Mouse (Mus musculus) C3H10T1/2 (cell line): ENCODE data around the gene Mb. TPM values are rescaled to one million over a fixed set of nuclear protein-coding genes. Genes with fewer than 3 reads are reported as not detected.

Experiments used
- polyA plus RNA-seq, 2 experiments: library from polyadenylated mRNA; unstranded; fragments of >200 nt; fragmentation: generic; extraction: Trizol; gene quantifications; one replicate each; pipeline ENCODE4 v1.2.1; 2012; ENCODE audit warnings: missing spikeins in 2 of 2

The Mb gene
- polyA plus RNA-seq = under 1 TPM in 1 of 2 experiments, not detected in 1; 0.30 TPM

DNA sequence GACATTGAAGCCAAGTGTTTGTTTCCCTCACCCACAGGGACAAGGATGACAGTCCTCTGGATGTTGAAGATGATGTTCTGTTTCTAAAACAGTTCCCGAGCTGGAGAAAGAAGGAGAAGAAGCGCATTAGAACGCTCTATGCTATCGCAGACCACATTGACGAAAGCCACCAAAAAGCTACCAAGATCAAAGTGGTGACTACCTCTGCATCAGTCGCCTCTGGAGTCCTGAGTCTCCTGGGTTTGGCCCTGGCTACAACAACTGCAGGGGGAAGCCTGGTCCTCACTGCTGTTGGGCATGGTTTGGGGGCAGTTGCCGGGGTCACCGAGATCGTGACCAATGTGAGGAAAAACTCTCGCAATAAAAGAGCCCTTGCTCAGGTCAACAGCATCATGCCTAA is at the start of gene Mb:
Gene Mb (minus strand): TSS at position 101 of the 400 bp plus-strand sequence.

DNA sequence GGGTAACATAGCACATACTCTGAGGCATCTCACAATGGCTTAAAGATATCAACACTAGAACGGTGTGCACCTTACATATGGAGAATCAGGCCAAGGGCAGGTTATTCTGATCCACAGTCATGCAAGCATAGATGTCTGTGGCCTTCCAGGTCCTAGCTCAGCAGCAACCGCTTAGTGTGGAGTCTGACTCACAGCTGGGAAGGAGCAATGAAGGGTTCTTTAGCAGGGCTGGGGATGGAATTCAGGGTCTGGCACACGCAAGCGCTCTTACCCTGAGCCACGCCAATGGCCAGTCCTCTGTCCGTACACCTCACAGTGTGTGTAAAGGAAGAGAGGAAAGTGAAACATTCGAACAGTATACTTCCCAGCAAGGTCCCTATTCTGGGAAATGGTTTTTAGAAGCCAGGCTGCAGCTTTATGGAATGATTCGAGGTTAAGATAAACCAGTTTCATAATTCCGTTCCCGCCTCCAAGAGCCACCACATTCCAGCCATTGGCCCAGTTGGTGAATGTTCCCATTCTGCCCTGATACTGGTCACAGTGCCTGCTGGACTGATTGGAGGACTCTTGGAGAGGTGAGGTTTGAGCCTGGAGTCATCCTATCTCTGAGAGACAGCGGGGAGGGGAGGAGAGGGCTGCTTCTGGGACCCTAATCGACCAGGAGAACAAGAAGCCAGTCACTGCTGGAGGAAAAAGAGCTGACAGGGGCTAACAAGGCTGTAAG is 5.7 kb downstream of the Mb start, which contains the start of gene Apol6:
Gene Apol6 (plus strand): TSS at position 133 of the 724 bp plus-strand sequence.

Other genes starting within 250 kb of the Mb start
- 1 to 10 TPM in 1 of 2 experiments, under 1 TPM in 1; 0.96 to 8.9 TPM for gene Zfp251, start 179.2 kb downstream of the Mb start, polyA plus RNA-seq
- 1 to 10 TPM; 1.3 to 6.6 TPM for gene Zfp7, start 171.4 kb downstream of the Mb start, polyA plus RNA-seq
- under 1 TPM; 0.13 to 0.25 TPM for gene Gm49527, start 171.3 kb downstream of the Mb start, polyA plus RNA-seq
- gene Zfp647, start 125.2 kb downstream of the Mb start, polyA plus RNA-seq = 1 to 10 TPM in 1 of 2 experiments, under 1 TPM in 1; 0.63 to 5.2 TPM
- gene 1110038F14Rik, start 102.2 kb downstream of the Mb start, polyA plus RNA-seq = 10 to 100 TPM; 40.0 to 68.6 TPM
- 1 to 10 TPM in 1 of 2 experiments, under 1 TPM in 1; 0.04 to 3.6 TPM for gene Apol6, start 5.9 kb downstream of the Mb start, polyA plus RNA-seq